Comparison of ENCODE assay signal across 1 mouse cellular context in genomic region chr16:85551976-85552375, GRCm38 (mm10). TPM values are rescaled to one million over a fixed set of nuclear protein-coding genes. Genes with fewer than 3 reads are reported as not detected.
"Had no signal": no experiment of that assay in that cellular context is flagged by ENCODE, and none has a peak within 500 bp of the region (broad histone marks: within the 10 kb centered on the region; RNA-seq: fewer than 3 reads in every experiment).

No protein-coding gene starts in this region.

RNA-seq across cellular contexts. Expression of gene Cyyr1, which starts 1.2 kb away (rescaled TPM):
- total RNA-seq: neutrophil, adult 5-6 weeks had no signal
